Mouse (Mus musculus) bone marrow, adult 2 months (tissue): Measurements from ENCODE around the gene Efna5.

Source experiments
- CTCF ChIP-seq: fragments of 200-500 bp; IDR thresholded peaks from 2 replicates; pipeline ENCODE4 v1.5.1; 2011; ENCODE audit warnings: low read length, control low read depth; ENCODE audit not compliant: control insufficient read depth, insufficient read depth
- POLR2A ChIP-seq: fragments of 200-500 bp; IDR thresholded peaks from 2 replicates; pipeline ENCODE4 v1.6.1; 2011; ENCODE audit warnings: low read depth, mild to moderate bottlenecking, control low read depth, low read length, borderline replicate concordance; ENCODE audit not compliant: control insufficient read depth

GRCm38 (mm10) chr17:62852822-62853608, 28.1 kb downstream of the Efna5 start:
- TF ChIP-seq CTCF = no peak
- no peak for TF ChIP-seq POLR2A
